Mouse (Mus musculus): ENCODE data around the gene Immp2l. TPM values are rescaled to one million over a fixed set of nuclear protein-coding genes. Genes with fewer than 3 reads are reported as not detected.

Gene Immp2l
- polyA plus RNA-seq, 1 experiment from 2014 or later = 9.2 TPM

- H3K36me3 ChIP-seq (ENCODE audit: control insufficient read depth, insufficient read depth, low read length) = no peaks in the 10 kb centered on the region
- WGBS = 74% methylated on average over 2 of the region's 2 CpGs
- H3K4me1 ChIP-seq (ENCODE audit: control insufficient read depth, insufficient read depth, low read length) = no peaks in the 10 kb centered on the region
- H3K27ac ChIP-seq (ENCODE audit: low read depth, low read length) = no peak overlapping the region
- no peak overlapping the region for H3K9ac ChIP-seq (ENCODE audit: low read length)
- no peak for DNase-seq (ENCODE audit: low spot score)
- no peaks in the 10 kb centered on the region for H3K27me3 ChIP-seq (ENCODE audit: control insufficient read depth, insufficient read depth, low read length)
- H3K4me3 ChIP-seq (ENCODE audit: low read depth, low read length) = no peak overlapping the region
- ATAC-seq (ENCODE audit: insufficient read depth, low FRiP score, low TSS enrichment) = no peak
- H3K4me2 ChIP-seq (ENCODE audit: low read depth) = no peak overlapping the region
- no peaks in the 10 kb centered on the region for H3K9me3 ChIP-seq (ENCODE audit: control insufficient read depth, low read length)
Observed at GRCm38 (mm10) chr12:41231966-41232365, 208.1 kb downstream of the Immp2l start.

- Histone ChIP-seq H3K4me1 (ENCODE audit: control insufficient read depth, insufficient read depth, low read length) (no peaks in the 10 kb centered on the region), H3K9me3 (ENCODE audit: control insufficient read depth, low read length) (no peaks in the 10 kb centered on the region), H3K27me3 (ENCODE audit: control insufficient read depth, insufficient read depth, low read length) (no peaks in the 10 kb centered on the region), H3K4me2 (ENCODE audit: low read depth) (no peak overlapping the region), H3K4me3 (ENCODE audit: low read depth, low read length) (no peak overlapping the region), H3K9ac (ENCODE audit: low read length) (no peak overlapping the region), H3K27ac (ENCODE audit: low read depth, low read length) (no peak overlapping the region), H3K36me3 (ENCODE audit: control insufficient read depth, insufficient read depth, low read length) (no peaks in the 10 kb centered on the region)
- DNase-seq (ENCODE audit: low spot score) (no peak), ATAC-seq (ENCODE audit: insufficient read depth, low FRiP score, low TSS enrichment) (no peak)
- WGBS = 86% methylated on average over 3 of the region's 3 CpGs
Observed at GRCm38 (mm10) chr12:41237880-41238279, 214.0 kb downstream of the Immp2l start.

GRCm38 (mm10) chr12:41241221-41241620, 217.3 kb downstream of the Immp2l start:
- Histone ChIP-seq H3K9ac (ENCODE audit: low read length) (no peak overlapping the region), H3K27ac (ENCODE audit: low read depth, low read length) (no peak overlapping the region), H3K4me3 (ENCODE audit: low read depth, low read length) (no peak overlapping the region), H3K9me3 (ENCODE audit: control insufficient read depth, low read length) (no peaks in the 10 kb centered on the region), H3K4me2 (ENCODE audit: low read depth) (no peak overlapping the region), H3K36me3 (ENCODE audit: control insufficient read depth, insufficient read depth, low read length) (no peaks in the 10 kb centered on the region), H3K27me3 (ENCODE audit: control insufficient read depth, insufficient read depth, low read length) (no peaks in the 10 kb centered on the region), H3K4me1 (ENCODE audit: control insufficient read depth, insufficient read depth, low read length) (no peaks in the 10 kb centered on the region)
- DNase-seq (ENCODE audit: low spot score) (no peak), ATAC-seq (ENCODE audit: insufficient read depth, low FRiP score, low TSS enrichment) (no peak)
- 61% methylated on average over 2 of the region's 2 CpGs for WGBS

GRCm38 (mm10) chr12:41248254-41248653, 224.4 kb downstream of the Immp2l start:
- Histone ChIP-seq H3K9me3 (ENCODE audit: control insufficient read depth, low read length) (no peaks in the 10 kb centered on the region), H3K27ac (ENCODE audit: low read depth, low read length) (no peak overlapping the region), H3K36me3 (ENCODE audit: control insufficient read depth, insufficient read depth, low read length) (no peaks in the 10 kb centered on the region), H3K4me2 (ENCODE audit: low read depth) (no peak overlapping the region), H3K27me3 (ENCODE audit: control insufficient read depth, insufficient read depth, low read length) (no peaks in the 10 kb centered on the region), H3K4me3 (ENCODE audit: low read depth, low read length) (no peak overlapping the region), H3K9ac (ENCODE audit: low read length) (no peak overlapping the region), H3K4me1 (ENCODE audit: control insufficient read depth, insufficient read depth, low read length) (no peaks in the 10 kb centered on the region)
- no peak for ATAC-seq (ENCODE audit: insufficient read depth, low FRiP score, low TSS enrichment)
- WGBS = 94% methylated on average over 1 of the region's 1 CpGs
- DNase-seq (ENCODE audit: low spot score) = no peak

GRCm38 (mm10) chr12:41250123-41250522, 226.2 kb downstream of the Immp2l start:
- WGBS = 81% methylated on average over 3 of the region's 3 CpGs
- no peak for ATAC-seq (ENCODE audit: insufficient read depth, low FRiP score, low TSS enrichment)

GRCm38 (mm10) chr12:41257905-41258304, 234.0 kb downstream of the Immp2l start:
- Histone ChIP-seq H3K27ac (ENCODE audit: low read depth, low read length) (no peak overlapping the region), H3K9me3 (ENCODE audit: control insufficient read depth, low read length) (no peaks in the 10 kb centered on the region), H3K4me2 (ENCODE audit: low read depth) (no peak overlapping the region), H3K4me3 (ENCODE audit: low read depth, low read length) (no peak overlapping the region), H3K4me1 (ENCODE audit: control insufficient read depth, insufficient read depth, low read length) (no peaks in the 10 kb centered on the region), H3K36me3 (ENCODE audit: control insufficient read depth, insufficient read depth, low read length) (no peaks in the 10 kb centered on the region), H3K9ac (ENCODE audit: low read length) (no peak overlapping the region), H3K27me3 (ENCODE audit: control insufficient read depth, insufficient read depth, low read length) (no peaks in the 10 kb centered on the region)
- ATAC-seq (ENCODE audit: insufficient read depth, low FRiP score, low TSS enrichment) (no peak), DNase-seq (ENCODE audit: low spot score) (no peak)
- 69% methylated on average over 2 of the region's 2 CpGs for WGBS

More at GRCm38 (mm10) chr12:41250123-41250522, 226.2 kb downstream of the Immp2l start:
- Histone ChIP-seq H3K9me3 (ENCODE audit: control insufficient read depth, low read length) (no peaks in the 10 kb centered on the region), H3K27me3 (ENCODE audit: control insufficient read depth, insufficient read depth, low read length) (no peaks in the 10 kb centered on the region), H3K4me3 (ENCODE audit: low read depth, low read length) (no peak overlapping the region), H3K4me2 (ENCODE audit: low read depth) (no peak overlapping the region), H3K36me3 (ENCODE audit: control insufficient read depth, insufficient read depth, low read length) (no peaks in the 10 kb centered on the region), H3K9ac (ENCODE audit: low read length) (no peak overlapping the region), H3K27ac (ENCODE audit: low read depth, low read length) (no peak overlapping the region), H3K4me1 (ENCODE audit: control insufficient read depth, insufficient read depth, low read length) (no peaks in the 10 kb centered on the region)
- no peak for DNase-seq (ENCODE audit: low spot score)

- Histone ChIP-seq H3K27me3 (ENCODE audit: control insufficient read depth, insufficient read depth, low read length) (no peaks in the 10 kb centered on the region), H3K27ac (ENCODE audit: low read depth, low read length) (no peak overlapping the region), H3K4me3 (ENCODE audit: low read depth, low read length) (no peak overlapping the region), H3K4me2 (ENCODE audit: low read depth) (no peak overlapping the region), H3K9ac (ENCODE audit: low read length) (no peak overlapping the region), H3K36me3 (ENCODE audit: control insufficient read depth, insufficient read depth, low read length) (no peaks in the 10 kb centered on the region), H3K4me1 (ENCODE audit: control insufficient read depth, insufficient read depth, low read length) (no peaks in the 10 kb centered on the region), H3K9me3 (ENCODE audit: control insufficient read depth, low read length) (no peaks in the 10 kb centered on the region)
- DNase-seq (ENCODE audit: low spot score) = no peak
- ATAC-seq (ENCODE audit: insufficient read depth, low FRiP score, low TSS enrichment) = no peak
- WGBS = 81% methylated on average over 2 of the region's 2 CpGs
Observed at GRCm38 (mm10) chr12:41259608-41260007, 235.7 kb downstream of the Immp2l start.

- H3K4me2 ChIP-seq (ENCODE audit: low read depth) = no peak overlapping the region
- H3K4me3 ChIP-seq (ENCODE audit: low read depth, low read length) = no peak overlapping the region
- H3K9ac ChIP-seq (ENCODE audit: low read length) = no peak overlapping the region
- H3K36me3 ChIP-seq (ENCODE audit: control insufficient read depth, insufficient read depth, low read length) = no peaks in the 10 kb centered on the region
- ATAC-seq (ENCODE audit: insufficient read depth, low FRiP score, low TSS enrichment) (no peak), DNase-seq (ENCODE audit: low spot score) (no peak)
- no peak overlapping the region for H3K27ac ChIP-seq (ENCODE audit: low read depth, low read length)
- H3K27me3 ChIP-seq (ENCODE audit: control insufficient read depth, insufficient read depth, low read length) = no peaks in the 10 kb centered on the region
- H3K9me3 ChIP-seq (ENCODE audit: control insufficient read depth, low read length) = no peaks in the 10 kb centered on the region
- no peaks in the 10 kb centered on the region for H3K4me1 ChIP-seq (ENCODE audit: control insufficient read depth, insufficient read depth, low read length)
- 91% methylated on average over 8 of the region's 8 CpGs for WGBS
Observed at GRCm38 (mm10) chr12:41274136-41274535, 250.2 kb downstream of the Immp2l start.

GRCm38 (mm10) chr12:41275361-41275760, 251.5 kb downstream of the Immp2l start:
- Histone ChIP-seq H3K36me3 (ENCODE audit: control insufficient read depth, insufficient read depth, low read length) (no peaks in the 10 kb centered on the region), H3K4me3 (ENCODE audit: low read depth, low read length) (no peak overlapping the region), H3K9me3 (ENCODE audit: control insufficient read depth, low read length) (no peaks in the 10 kb centered on the region), H3K27me3 (ENCODE audit: control insufficient read depth, insufficient read depth, low read length) (no peaks in the 10 kb centered on the region), H3K4me1 (ENCODE audit: control insufficient read depth, insufficient read depth, low read length) (no peaks in the 10 kb centered on the region), H3K4me2 (ENCODE audit: low read depth) (no peak overlapping the region), H3K9ac (ENCODE audit: low read length) (no peak overlapping the region), H3K27ac (ENCODE audit: low read depth, low read length) (no peak overlapping the region)
- no peak for ATAC-seq (ENCODE audit: insufficient read depth, low FRiP score, low TSS enrichment)
- 81% methylated on average over 3 of the region's 3 CpGs for WGBS
- DNase-seq (ENCODE audit: low spot score) = no peak
